Mouse (Mus musculus): Measurements from ENCODE around the gene Dnmt3b. TPM values are rescaled to one million over a fixed set of nuclear protein-coding genes. Genes with fewer than 3 reads are reported as not detected.
A peak's percentile ranks its signal among the peaks of the same experiment; 100 is the strongest.

Dnmt3b gene
- 10.2 and 10.7 TPM in 2 replicates for polyA plus RNA-seq (2015; fragmentation: Nextera tagmentation; extraction: Ambion mirVana)

DNA sequence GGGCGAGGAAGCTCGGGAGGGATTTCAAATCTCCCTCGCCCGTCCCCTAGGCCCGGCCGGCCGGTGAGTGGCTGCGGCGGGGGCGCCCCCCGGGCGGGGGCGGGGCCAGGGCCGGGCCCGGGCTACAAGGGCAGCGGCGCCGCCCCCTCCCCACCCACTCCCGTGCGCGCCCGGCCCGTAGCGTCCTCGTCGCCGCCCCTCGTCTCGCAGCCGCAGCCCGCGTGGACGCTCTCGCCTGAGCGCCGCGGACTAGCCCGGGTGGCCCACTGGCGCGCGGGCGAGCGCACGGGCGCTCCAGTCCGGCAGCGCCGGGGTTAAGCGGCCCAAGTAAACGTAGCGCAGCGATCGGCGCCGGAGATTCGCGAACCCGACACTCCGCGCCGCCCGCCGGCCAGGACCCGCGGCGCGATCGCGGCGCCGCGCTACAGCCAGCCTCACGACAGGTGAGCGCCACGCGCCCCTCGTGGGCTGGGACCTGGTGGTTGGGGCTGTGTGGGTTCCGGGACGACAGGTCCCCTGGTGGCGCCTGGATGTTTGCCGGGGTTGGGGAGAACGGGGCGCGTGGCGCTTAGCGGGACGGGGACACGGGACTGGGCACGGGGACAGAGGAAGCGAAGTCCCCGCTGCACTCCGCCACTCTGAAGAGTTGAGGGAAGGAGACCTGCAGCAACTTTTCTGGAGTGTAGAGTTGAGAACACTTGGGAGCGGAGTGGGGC lies at the start of gene Dnmt3b:
TSS of gene Dnmt3b (plus strand) at position 153 of the 716 bp plus-strand sequence.
- WGBS = under 1% methylated on average over 81 of the region's 93 CpGs
- H3K4me2 ChIP-seq = peak within 1 kb of the TSS; percentile 94
- ATAC-seq (ENCODE audit: insufficient number of reproducible peaks, insufficient read depth, low FRiP score, low TSS enrichment, low read depth) = peak; percentile 76
- peak within 1 kb of the TSS; percentile 82 for H3K9ac ChIP-seq
- H3K36me3 ChIP-seq = no peaks in the 10 kb centered on the region
- peaks cover 3% of the 10 kb centered on the region; the same call in 1 of the 2 replicates for H3K27me3 ChIP-seq
- peak within 1 kb of the TSS; percentile 82 for H3K4me3 ChIP-seq
- H3K4me1 ChIP-seq = peaks cover 21% of the 10 kb centered on the region
- peak within 1 kb of the TSS; percentile 51; the same call in 1 of the 2 replicates for H3K27ac ChIP-seq
- H3K9me3 ChIP-seq = no peaks in the 10 kb centered on the region

DNA sequence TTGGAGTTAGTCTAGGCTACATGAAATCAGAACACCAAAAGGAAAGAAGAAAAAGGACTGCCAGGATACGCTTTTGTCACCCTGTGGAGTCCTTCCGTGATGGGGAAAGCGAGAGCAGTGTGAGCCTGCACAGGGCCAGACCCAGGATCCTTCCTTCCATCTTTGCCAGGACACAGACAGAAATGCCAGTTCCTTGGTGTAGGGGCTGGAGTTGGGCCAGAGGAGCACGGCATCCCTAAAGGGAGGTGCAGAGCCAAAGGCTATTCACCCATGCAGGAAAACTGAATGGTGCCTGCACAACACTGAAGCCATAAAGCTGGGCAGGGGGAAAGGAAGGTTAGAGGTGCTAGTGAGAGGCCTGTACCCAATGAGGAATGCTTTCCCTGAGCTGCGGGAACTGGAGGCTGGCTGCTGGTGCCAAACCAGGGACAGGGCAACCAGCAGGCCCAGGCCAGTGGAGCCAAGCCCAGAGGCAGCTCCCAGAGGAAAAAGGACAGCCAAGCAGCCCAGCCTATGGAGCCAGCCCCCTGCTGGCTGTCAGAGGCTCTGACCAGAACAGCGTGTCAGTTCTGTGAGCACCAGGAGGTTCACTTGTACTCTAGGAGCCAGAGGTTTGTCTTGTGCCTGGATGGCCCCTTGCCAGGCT lies 49.1 kb upstream of the Dnmt3b start:
- 61% methylated on average over 6 of the region's 6 CpGs for WGBS
- Histone ChIP-seq H3K4me3 (no peak overlapping the region), H3K36me3 (no peaks in the 10 kb centered on the region), H3K9me3 (no peaks in the 10 kb centered on the region), H3K4me1 (no peaks in the 10 kb centered on the region), H3K27me3 (no peaks in the 10 kb centered on the region), H3K27ac (no peak overlapping the region), H3K4me2 (no peak overlapping the region), H3K9ac (no peak overlapping the region)
- ATAC-seq (ENCODE audit: insufficient number of reproducible peaks, insufficient read depth, low FRiP score, low TSS enrichment, low read depth) = no peak

DNA sequence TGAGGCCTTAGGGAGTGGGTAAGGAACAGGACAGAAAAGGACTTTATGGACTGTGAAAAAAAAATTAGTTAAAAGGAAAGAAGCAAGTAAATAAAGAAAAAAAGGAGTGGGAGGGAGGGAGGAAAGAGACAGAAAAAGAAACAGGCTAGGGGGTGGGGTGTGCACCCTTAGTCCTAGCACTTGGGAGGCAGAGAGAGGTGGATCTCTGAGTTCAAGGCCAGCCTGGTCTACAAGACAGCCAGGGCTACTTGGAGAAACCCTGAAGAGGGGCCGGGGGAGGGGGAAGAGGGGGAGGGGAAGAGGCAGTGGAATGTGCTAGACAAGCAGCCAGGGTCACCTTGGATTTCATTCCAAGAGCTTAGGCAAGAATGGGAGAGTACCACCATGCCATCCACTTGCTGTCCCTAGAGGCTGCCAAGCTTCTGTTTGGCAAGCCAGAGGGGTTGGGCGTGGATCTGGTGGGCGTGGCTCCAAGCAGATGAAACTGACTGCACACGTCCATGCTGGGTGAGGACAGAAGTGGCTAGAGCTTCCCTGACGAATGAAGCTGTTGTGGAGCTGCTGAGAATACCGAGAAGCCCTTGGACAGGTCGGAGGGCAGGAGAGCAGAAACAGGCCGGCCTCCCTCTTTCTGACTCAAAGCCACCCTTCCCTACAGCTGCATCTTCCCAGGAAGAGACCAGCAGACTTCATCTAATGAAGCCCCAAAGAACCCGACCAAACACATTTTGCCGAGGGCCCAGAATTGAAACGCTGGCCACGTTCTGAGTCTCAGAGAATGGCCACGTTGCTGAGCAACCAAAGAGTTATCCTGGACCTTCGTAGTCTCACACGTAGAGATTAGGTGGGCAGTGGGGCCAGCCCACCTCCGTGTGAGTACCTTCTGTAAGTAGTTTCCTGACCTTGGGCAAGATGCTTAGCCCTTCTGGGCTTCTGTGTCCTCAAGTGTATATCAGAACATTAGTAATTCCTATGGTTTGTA lies 48.3 kb upstream of the Dnmt3b start:
- Histone ChIP-seq H3K4me3 (no peak overlapping the region), H3K4me1 (no peaks in the 10 kb centered on the region), H3K36me3 (no peaks in the 10 kb centered on the region), H3K27ac (no peak overlapping the region), H3K4me2 (no peak overlapping the region), H3K9me3 (no peaks in the 10 kb centered on the region), H3K9ac (no peak overlapping the region), H3K27me3 (no peaks in the 10 kb centered on the region)
- WGBS = 61% methylated on average over 16 of the region's 16 CpGs
- ATAC-seq (ENCODE audit: insufficient number of reproducible peaks, insufficient read depth, low FRiP score, low TSS enrichment, low read depth) = no peak

DNA sequence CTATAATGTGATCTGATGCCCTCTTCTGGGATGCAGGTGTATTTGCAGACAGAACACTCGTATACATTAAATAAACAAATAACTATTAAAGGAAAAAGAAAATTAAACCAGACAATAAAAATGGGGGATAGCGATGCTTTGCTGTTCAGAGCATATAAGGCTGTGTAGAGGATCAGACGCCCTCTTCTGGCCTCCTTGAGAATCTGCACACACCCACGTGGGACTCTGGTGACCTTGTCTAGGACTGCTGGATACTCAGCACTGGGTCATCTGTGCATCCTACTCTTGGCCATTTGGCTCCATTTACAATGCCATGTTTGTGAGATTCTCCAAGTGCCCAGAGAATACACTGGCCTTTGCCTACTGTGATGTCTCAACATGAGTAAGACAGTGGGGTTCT lies 45.5 kb upstream of the Dnmt3b start:
- Histone ChIP-seq H3K4me1 (no peaks in the 10 kb centered on the region), H3K27ac (no peak overlapping the region), H3K9me3 (no peaks in the 10 kb centered on the region), H3K4me3 (no peak overlapping the region), H3K27me3 (no peaks in the 10 kb centered on the region), H3K36me3 (no peaks in the 10 kb centered on the region), H3K4me2 (no peak overlapping the region), H3K9ac (no peak overlapping the region)
- no peak for ATAC-seq (ENCODE audit: insufficient number of reproducible peaks, insufficient read depth, low FRiP score, low TSS enrichment, low read depth)
- WGBS = 40% methylated on average over 4 of the region's 4 CpGs

DNA sequence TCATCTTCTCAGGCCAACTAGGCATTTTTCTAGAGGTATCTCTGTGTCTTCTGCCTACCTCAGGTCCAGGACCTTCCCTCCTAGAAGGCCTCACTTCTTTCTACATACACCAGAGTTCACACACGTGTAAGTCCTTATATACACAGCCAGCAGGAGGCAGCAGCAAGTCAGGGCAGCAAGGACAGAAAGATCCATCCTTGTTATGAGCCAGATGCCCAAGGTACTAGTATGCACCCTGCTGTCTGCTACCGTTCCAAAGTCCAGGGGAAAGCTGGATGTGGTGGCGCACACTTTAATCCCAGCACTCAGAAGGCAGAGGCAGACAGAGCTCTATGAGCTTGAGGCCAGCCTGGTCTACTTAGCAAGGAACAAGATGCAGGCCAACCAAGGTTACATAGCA lies 42.8 kb upstream of the Dnmt3b start:
- peaks cover 17% of the 10 kb centered on the region for H3K4me1 ChIP-seq
- H3K27ac ChIP-seq = no peak overlapping the region
- no peaks in the 10 kb centered on the region for H3K9me3 ChIP-seq
- 78% methylated on average over 3 of the region's 3 CpGs for WGBS
- H3K9ac ChIP-seq = no peak overlapping the region
- H3K4me2 ChIP-seq = no peak overlapping the region
- no peaks in the 10 kb centered on the region for H3K36me3 ChIP-seq
- H3K27me3 ChIP-seq = no peaks in the 10 kb centered on the region
- no peak for ATAC-seq (ENCODE audit: insufficient number of reproducible peaks, insufficient read depth, low FRiP score, low TSS enrichment, low read depth)
- H3K4me3 ChIP-seq = no peak overlapping the region

DNA sequence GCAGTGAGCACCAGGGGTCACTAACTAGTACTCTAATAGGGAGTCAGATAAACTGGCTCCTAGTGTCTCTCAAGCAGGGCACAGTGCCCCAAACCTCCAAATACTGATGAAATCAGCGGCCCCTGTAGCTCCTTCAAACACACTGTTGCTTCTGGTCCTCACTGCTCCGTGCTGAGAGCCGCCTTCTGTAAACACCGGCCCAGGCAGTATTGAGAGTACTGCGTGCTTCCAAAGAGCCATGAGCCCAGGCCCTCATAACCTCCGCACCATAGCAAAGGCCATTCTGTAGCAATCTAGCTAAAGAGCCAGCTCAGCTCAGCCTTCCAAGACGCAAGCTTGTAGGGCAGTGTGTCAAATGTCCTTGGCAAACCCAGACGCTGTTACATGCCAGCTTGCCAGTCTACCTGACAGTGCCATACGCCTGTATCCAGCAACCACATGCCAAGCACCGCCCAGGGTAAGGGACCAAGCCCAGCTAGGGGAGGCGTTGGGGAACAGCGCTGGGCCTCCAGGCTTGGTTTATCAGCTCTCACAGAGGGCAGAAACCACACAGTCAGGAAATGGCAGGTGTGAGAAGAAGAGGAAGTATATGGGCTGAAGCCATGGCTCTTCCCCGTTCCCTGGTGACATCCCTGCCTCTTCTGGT lies 41.3 kb upstream of the Dnmt3b start:
- Histone ChIP-seq H3K27ac (no peak overlapping the region), H3K27me3 (no peaks in the 10 kb centered on the region), H3K9ac (no peak overlapping the region), H3K4me3 (no peak overlapping the region), H3K9me3 (no peaks in the 10 kb centered on the region), H3K4me2 (no peak overlapping the region), H3K4me1 (peaks cover 29% of the 10 kb centered on the region), H3K36me3 (no peaks in the 10 kb centered on the region)
- no peak for ATAC-seq (ENCODE audit: insufficient number of reproducible peaks, insufficient read depth, low FRiP score, low TSS enrichment, low read depth)
- 86% methylated on average over 13 of the region's 13 CpGs for WGBS

DNA sequence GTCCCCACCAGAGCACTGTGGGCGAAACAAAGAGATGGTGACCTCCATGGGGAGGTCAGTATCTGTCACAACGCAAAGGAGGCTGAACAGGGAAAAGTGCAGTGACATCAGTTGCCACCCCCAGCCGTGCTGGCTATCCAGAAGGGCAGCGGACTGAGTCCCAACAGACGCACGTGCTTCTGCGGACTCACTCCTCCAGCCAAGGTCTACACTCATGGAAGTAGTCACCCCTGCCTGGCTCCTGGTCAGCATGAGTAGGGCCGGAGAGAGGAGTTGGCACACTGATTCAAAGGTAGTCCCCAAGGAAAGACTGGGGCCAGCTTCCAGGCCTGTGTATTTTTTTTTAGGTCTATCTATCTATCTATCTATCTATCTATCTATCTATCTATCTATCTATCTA lies 40.2 kb upstream of the Dnmt3b start:
- H3K4me2 ChIP-seq = no peak overlapping the region
- no peaks in the 10 kb centered on the region for H3K9me3 ChIP-seq
- H3K4me3 ChIP-seq = no peak overlapping the region
- 84% methylated on average over 8 of the region's 8 CpGs for WGBS
- peaks cover 32% of the 10 kb centered on the region for H3K4me1 ChIP-seq
- no peak for ATAC-seq (ENCODE audit: insufficient number of reproducible peaks, insufficient read depth, low FRiP score, low TSS enrichment, low read depth)
- no peaks in the 10 kb centered on the region for H3K36me3 ChIP-seq
- H3K9ac ChIP-seq = no peak overlapping the region
- no peaks in the 10 kb centered on the region for H3K27me3 ChIP-seq
- H3K27ac ChIP-seq = no peak overlapping the region

DNA sequence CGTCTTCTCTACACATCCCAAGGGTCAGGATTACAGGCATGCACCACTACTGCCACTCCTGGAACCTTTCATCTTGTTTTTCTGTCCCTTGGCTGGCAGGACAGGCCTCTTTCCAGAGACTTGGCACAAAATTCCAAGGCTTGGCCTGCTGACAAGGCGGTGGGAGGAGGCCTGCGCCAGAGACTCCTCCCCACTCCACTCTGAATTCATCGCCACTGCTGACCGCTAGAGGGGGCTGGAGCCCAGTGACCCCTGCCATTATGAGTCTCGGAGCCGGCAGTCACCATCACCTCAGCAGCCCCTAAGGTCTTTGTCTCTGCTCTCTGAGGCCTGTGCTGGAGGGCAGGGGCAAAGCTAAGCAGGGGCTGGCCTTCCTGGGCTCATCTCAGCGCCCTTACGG lies 39.7 kb upstream of the Dnmt3b start:
- Histone ChIP-seq H3K4me2 (0 out of 2 replicates have a peak overlapping the region, but pooled peaks have one; percentile 7), H3K4me1 (peaks cover 32% of the 10 kb centered on the region), H3K4me3 (no peak overlapping the region), H3K9me3 (no peaks in the 10 kb centered on the region), H3K27ac (no peak overlapping the region; the same call in 1 of the 2 replicates), H3K36me3 (no peaks in the 10 kb centered on the region), H3K27me3 (no peaks in the 10 kb centered on the region), H3K9ac (no peak overlapping the region)
- peak; percentile 57; the same call in 1 of the 2 replicates for ATAC-seq (ENCODE audit: insufficient number of reproducible peaks, insufficient read depth, low FRiP score, low TSS enrichment, low read depth)
- WGBS = 10% methylated on average over 9 of the region's 9 CpGs

DNA sequence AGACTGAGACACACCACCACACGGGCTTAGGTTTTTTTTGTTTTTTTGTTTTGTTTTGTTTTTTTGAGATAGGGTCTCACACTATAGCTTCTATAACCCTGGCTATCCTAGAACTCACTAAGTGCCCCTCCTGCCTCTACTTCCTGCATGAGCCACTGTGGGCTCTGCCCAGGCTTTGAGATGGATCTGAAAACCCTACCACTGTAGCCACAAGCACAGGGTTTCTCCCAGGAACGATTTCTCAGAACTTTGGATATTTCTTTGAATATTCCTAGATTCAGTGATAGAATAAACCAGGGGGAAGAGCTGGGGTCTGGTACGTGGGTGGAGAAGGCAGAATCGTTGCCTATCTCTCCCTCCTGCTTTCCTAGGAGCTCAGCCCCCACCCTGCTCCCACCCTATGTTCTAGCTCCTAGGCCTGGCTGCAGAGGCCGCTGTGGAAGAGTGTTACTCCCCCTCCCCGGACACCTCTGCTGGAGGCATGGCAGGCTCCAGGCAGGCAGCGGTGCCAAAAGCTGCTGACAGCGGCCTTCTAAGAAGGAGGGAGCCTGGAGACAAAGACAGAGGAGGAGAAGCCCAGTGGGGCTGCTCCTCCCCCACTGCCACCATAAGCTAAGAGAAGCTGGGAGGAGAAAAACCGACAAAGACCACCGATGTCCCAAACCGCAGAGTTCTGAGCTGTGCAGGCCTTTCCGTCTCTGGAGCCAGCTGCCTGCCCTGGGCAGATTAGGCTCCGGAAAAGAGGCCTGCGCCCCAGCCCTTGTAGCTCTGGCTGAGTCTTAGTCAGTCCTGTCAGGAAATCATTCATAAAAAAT lies 38.6 kb upstream of the Dnmt3b start:
- peak; percentile 22; the same call in 1 of the 2 replicates for ATAC-seq (ENCODE audit: insufficient number of reproducible peaks, insufficient read depth, low FRiP score, low TSS enrichment, low read depth)

DNA sequence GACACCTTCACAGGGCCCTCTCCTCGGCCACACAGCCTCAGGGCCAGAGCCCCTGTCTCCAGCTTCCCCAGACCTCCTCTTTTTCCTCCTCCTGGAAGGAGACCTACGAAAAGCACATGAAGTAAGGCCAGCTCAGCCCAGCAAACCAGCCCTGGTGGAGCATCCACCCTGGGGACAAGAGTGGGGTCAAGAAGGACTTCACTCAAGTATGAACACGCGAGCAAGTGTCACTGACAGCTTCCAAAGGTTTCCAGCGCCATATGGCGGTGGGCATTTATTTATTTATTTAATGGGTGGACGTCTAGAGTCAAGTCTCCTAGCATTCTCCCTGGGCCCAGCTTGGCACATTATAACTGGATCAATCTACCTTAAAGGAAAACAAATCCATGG lies 38.0 kb upstream of the Dnmt3b start:
- H3K9ac ChIP-seq = peak overlapping the region; percentile 61
- 67% methylated on average over 7 of the region's 7 CpGs for WGBS
- H3K4me2 ChIP-seq = no peak overlapping the region
- peak overlapping the region; percentile 85 for H3K27ac ChIP-seq
- H3K4me3 ChIP-seq = no peak overlapping the region
- no peaks in the 10 kb centered on the region for H3K9me3 ChIP-seq
- no peak for ATAC-seq (ENCODE audit: insufficient number of reproducible peaks, insufficient read depth, low FRiP score, low TSS enrichment, low read depth)
- peaks cover 4% of the 10 kb centered on the region; the same call in 1 of the 2 replicates for H3K36me3 ChIP-seq
- H3K27me3 ChIP-seq = no peaks in the 10 kb centered on the region
- H3K4me1 ChIP-seq = peaks cover 32% of the 10 kb centered on the region

More for the DNA sequence above, 38.6 kb upstream of the Dnmt3b start:
- H3K9me3 ChIP-seq = no peaks in the 10 kb centered on the region
- peaks cover 32% of the 10 kb centered on the region for H3K4me1 ChIP-seq
- peaks cover 4% of the 10 kb centered on the region; the same call in 1 of the 2 replicates for H3K36me3 ChIP-seq
- no peak overlapping the region for H3K4me3 ChIP-seq
- no peak overlapping the region for H3K4me2 ChIP-seq
- WGBS = 15% methylated on average over 14 of the region's 14 CpGs
- H3K27me3 ChIP-seq = no peaks in the 10 kb centered on the region
- H3K9ac ChIP-seq = peak overlapping the region; percentile 61
- H3K27ac ChIP-seq = peak overlapping the region; percentile 85

Measured in embryonic facial prominence, embryonic 13.5 days (tissue).